ENCODE assay signal across 43 mouse cellular contexts in genomic region chr11:85198906-85199305, GRCm38 (mm10). TPM values are rescaled to one million over a fixed set of nuclear protein-coding genes. Genes with fewer than 3 reads are reported as not detected.
"Had no signal": no experiment of that assay in that cellular context is flagged by ENCODE, and none has a peak within 500 bp of the region (broad histone marks: within the 10 kb centered on the region; RNA-seq: fewer than 3 reads in every experiment).

No protein-coding gene starts in this region.

- H3K4me3 ChIP-seq: heart, embryonic 13.5 days; heart, embryonic 15.5 days; hindbrain, embryonic 10.5 days; hindbrain, embryonic 12.5 days; hindbrain, embryonic 13.5 days; hindbrain, embryonic 15.5 days; intestine, embryonic 15.5 days; kidney, embryonic 15.5 days; layer of hippocampus, adult 2 months; left cerebral cortex, adult 2 months had no signal

- H3K4me1 ChIP-seq: heart, embryonic 13.5 days; heart, embryonic 15.5 days; hindbrain, embryonic 10.5 days; hindbrain, embryonic 12.5 days; hindbrain, embryonic 13.5 days; hindbrain, embryonic 15.5 days; intestine, embryonic 15.5 days; kidney, embryonic 15.5 days had no signal

- H3K27me3 ChIP-seq: heart, embryonic 13.5 days; heart, embryonic 15.5 days; hindbrain, embryonic 12.5 days; hindbrain, embryonic 13.5 days; hindbrain, embryonic 15.5 days; intestine, embryonic 15.5 days; kidney, embryonic 15.5 days had no signal

- H3K4me2 ChIP-seq: heart, embryonic 13.5 days; heart, embryonic 15.5 days; hindbrain, embryonic 12.5 days; hindbrain, embryonic 13.5 days; hindbrain, embryonic 14.5 days; hindbrain, embryonic 15.5 days; intestine, embryonic 15.5 days; kidney, embryonic 15.5 days had no signal

- H3K9ac ChIP-seq: heart, embryonic 13.5 days; heart, embryonic 15.5 days; hindbrain, embryonic 12.5 days; hindbrain, embryonic 13.5 days; hindbrain, embryonic 14.5 days; hindbrain, embryonic 15.5 days; intestine, embryonic 15.5 days; kidney, embryonic 15.5 days had no signal

- H3K27ac ChIP-seq: heart, embryonic 13.5 days; heart, embryonic 15.5 days; hindbrain, embryonic 10.5 days; hindbrain, embryonic 12.5 days; hindbrain, embryonic 13.5 days; hindbrain, embryonic 14.5 days; hindbrain, embryonic 15.5 days; hindbrain, postnatal 0 days; intestine, embryonic 15.5 days; kidney, embryonic 15.5 days; kidney, postnatal 0 days; layer of hippocampus, adult 2 months; left cerebral cortex, adult 2 months had no signal

- DNase-seq: heart, postnatal 10 days; heart, postnatal 14 days; heart, postnatal 36 days; heart, postnatal 4 days; kidney, adult 11 months; kidney, adult 18-20 months; kidney, adult 2 months; kidney, adult 8-10 months; kidney, adult 9 months; kidney, postnatal 10 days; kidney, postnatal 14 days; kidney, postnatal 25 days; kidney, postnatal 36 days; kidney, postnatal 4 days; layer of hippocampus, adult 9-11 months; layer of hippocampus, postnatal 36 days had no signal

- H3K9me3 ChIP-seq: heart, embryonic 13.5 days; heart, embryonic 15.5 days; hindbrain, embryonic 10.5 days; hindbrain, embryonic 12.5 days; hindbrain, embryonic 13.5 days; hindbrain, embryonic 15.5 days; intestine, embryonic 15.5 days; kidney, embryonic 15.5 days had no signal

RNA-seq across cellular contexts. Expression of gene 1700125H20Rik, which starts 28.7 kb away (rescaled TPM):
- total RNA-seq: heart, postnatal 10 days; heart, postnatal 14 days; heart, postnatal 25 days; heart, postnatal 36 days; hematopoietic stem cell, adult 5-6 weeks; hindbrain, postnatal 0 days; layer of hippocampus, adult 18-20 months; layer of hippocampus, postnatal 25 days; layer of hippocampus, postnatal 36 days; left cerebral cortex, adult 18-20 months; left cerebral cortex, adult 2 months; left cerebral cortex, adult 8-10 months had no signal
- polyA plus RNA-seq: heart, embryonic 14.5 days; heart, embryonic 15.5 days; heart, embryonic 16.5 days; inflammation-experienced regulatory T-cells, adult 6 months; intestine, embryonic 14.5 days; intestine, embryonic 15.5 days; intestine, embryonic 16.5 days; kidney, adult 2 months; kidney, embryonic 14.5 days; kidney, embryonic 16.5 days; large intestine, adult 2 months had no signal
